Mouse (Mus musculus): ENCODE results near the gene Satb2. TPM values are rescaled to one million over a fixed set of nuclear protein-coding genes. Genes with fewer than 3 reads are reported as not detected.
"Not testable (repeated sequence)": the region's sequence is repeated elsewhere in the genome, so short reads cannot be mapped to it uniquely, and the experiment has no call there.

Satb2 gene
- total RNA-seq, 2 experiments from 2014 or later, result 117 to 138 TPM

DNA sequence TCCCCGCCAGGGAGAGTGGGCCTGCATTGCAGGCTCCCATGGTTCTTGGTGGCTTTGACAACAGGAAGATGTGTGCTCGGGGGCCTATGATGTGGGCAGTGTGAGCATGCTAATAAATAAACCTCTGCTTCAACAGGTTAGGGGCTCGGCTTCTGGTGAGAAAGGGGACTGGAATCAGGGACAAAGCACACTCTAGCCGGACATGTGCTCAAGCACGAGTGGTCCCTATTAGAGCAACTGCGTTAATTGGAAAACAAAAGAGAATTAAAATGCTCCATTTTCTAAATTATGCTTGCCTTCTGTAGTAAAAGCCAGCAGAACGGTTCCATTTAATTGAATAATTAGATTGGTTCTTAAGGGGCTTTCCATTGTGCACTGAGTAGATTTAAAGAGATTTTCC, 177.8 kb downstream of the Satb2 start:
- intact Hi-C loops (cut with DNase I), result no loop called here
- DNase-seq (ENCODE audit: extremely low spot score in 1 of 2, low spot score in 2 of 2), result no peak

DNA sequence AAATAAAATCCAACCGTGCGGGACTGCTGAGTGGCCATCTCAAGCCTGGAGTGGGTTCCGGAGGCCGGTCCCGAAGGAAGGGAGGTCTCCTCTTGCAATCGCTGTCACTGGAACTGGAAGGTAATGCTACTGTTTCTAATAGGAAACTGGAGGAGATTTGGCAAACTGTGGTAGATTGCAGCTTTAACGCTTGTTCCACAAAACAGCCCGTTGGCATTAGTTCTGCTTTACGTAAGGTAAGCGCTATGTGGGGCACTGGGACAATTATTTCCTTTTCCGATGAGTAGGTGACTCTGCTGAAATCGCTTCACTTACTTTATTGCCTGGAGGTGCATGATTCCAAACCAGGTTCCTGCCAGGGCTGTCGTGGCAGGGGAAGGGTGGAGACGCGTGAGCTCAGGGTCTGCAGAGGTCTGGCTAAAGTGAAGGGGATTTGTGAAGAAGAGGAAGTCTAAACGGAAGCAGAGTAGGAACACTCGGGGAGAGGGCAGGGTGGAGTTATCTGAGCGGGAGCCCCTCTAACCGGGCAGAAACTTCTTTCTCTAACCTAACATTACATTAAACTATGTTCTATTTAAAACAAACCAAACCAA, 183.3 kb downstream of the Satb2 start:
- intact Hi-C loops (cut with DNase I), result no loop called here
- no peak for DNase-seq (ENCODE audit: extremely low spot score in 1 of 2, low spot score in 2 of 2)

DNA sequence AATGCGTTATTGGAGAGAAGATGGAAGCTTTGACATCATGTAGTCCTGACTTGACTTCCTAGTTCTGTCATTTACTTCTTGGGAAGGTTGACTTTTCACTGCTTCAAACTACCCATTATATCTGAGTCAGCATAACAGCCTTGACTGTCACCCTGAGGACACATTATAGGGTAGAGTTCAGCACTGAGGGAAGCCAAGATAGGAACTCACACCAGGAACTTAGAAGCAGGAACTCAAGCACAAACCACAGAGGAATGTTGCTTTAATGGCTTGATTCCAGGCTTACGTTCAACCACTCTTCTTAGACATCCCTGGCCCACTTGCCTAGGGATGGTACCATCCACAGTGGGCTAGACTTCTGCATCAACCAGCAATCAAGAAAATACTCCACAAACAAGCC, 188.8 kb downstream of the Satb2 start:
- intact Hi-C loops (cut with DNase I), result no loop called here
- no peak for DNase-seq (ENCODE audit: extremely low spot score in 1 of 2, low spot score in 2 of 2)

DNA sequence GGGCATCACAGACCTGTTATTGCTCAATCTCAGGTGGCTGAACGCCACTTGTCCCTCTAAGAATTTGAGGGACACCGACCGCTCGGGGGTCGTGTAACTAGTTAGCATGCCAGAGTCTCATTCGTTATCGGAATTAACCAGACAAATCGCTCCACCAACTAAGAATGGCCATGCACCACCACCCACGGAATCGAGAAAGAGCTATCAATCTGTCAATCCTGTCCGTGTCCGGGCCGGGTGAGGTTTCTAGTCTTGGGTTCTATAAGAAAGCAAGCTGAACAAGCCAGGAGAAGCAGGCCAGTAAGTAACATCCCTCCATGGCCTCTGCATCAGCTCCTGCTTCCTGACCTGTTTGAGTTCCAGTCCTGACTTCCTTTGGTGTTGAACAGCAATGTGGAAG, 196.3 kb downstream of the Satb2 start:
- intact Hi-C loops (cut with DNase I), result not testable (repeated sequence)

DNA sequence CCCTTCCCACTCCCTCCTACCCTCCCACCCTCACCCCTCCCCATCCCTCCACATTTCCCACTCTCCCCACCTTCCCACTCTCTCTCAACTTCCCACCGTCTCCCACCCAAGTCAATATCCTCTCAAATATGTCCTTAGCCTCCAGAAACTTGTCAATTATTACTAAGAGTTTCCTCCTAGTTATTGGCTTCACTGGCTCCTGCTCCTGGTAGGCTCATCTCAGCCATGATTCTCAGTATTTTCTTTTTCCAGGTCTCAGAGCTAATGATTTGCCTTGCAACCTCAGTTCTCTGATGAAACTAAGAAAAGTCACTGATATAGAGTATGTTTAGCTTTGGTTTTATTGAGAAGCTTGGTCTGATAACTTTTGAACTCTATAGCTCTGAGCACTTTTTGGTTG, 214.2 kb downstream of the Satb2 start:
- intact Hi-C loops (cut with DNase I), result no loop called here
- no peak for DNase-seq (ENCODE audit: extremely low spot score in 1 of 2, low spot score in 2 of 2)

More for the DNA sequence above, 196.3 kb downstream of the Satb2 start:
- not testable (repeated sequence) for DNase-seq (ENCODE audit: extremely low spot score in 1 of 2, low spot score in 2 of 2)

DNA sequence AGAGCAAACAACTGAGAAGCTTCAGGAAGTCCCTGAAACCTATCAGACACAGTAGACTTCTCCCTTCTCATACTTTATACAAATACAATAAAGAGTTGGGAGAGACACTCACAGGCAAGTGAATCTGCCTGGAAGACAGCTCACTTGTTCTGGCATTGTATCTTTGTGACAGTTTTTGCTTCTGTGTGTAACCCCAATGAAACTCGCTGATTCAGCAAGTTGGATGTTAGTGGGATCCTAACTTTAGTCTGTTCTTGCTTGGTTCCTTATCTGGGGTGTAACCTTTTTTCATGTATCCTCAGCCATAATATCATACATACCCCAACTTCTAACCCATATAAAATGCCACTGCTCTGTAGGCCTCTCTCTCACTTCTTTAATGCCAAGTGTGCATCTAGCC, 216.9 kb downstream of the Satb2 start:
- intact Hi-C loops (cut with DNase I), result no loop called here

DNA sequence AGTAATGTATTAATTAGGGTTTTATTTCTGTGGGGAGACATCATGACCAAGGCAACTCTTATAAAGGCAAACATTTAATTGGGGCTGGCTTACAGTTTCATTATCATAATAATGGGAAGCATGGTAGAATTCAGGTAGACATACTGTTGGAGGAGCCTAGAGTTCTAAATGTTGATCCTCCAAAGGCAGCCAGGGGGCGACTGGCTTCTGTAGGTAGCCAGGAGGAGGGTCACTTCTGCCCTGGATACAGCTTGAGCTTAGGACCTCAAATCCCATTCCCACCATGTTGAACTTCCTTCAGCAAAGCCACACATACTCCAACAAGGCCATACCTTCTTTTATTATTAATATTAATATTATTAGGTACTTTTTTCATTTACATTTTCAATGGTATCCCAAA, 225.2 kb downstream of the Satb2 start:
- intact Hi-C loops (cut with DNase I), result no loop called here
- no peak for DNase-seq (ENCODE audit: extremely low spot score in 1 of 2, low spot score in 2 of 2)

More for the DNA sequence above, 216.9 kb downstream of the Satb2 start:
- DNase-seq (ENCODE audit: extremely low spot score in 1 of 2, low spot score in 2 of 2), result no peak

DNA sequence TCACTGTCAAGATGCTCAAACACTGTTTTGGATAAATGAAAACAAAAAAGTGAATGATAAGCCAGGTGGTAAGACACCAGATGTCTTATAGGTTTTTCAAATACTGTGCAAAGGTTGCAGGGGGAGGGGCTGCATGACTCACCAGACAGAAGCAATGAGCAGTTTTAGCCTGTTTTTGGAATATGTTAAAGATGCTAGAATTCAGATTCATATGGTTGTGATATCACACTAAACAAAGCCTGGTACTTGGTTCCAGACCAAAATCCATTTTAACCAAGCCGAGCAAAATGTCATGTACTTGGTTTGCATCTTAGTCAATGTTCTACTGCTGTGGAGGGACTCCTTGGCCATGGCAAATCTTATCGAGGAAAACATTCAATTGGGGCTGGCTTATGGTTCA, 227.8 kb downstream of the Satb2 start:
- DNase-seq (ENCODE audit: extremely low spot score in 1 of 2, low spot score in 2 of 2), result no peak

DNA sequence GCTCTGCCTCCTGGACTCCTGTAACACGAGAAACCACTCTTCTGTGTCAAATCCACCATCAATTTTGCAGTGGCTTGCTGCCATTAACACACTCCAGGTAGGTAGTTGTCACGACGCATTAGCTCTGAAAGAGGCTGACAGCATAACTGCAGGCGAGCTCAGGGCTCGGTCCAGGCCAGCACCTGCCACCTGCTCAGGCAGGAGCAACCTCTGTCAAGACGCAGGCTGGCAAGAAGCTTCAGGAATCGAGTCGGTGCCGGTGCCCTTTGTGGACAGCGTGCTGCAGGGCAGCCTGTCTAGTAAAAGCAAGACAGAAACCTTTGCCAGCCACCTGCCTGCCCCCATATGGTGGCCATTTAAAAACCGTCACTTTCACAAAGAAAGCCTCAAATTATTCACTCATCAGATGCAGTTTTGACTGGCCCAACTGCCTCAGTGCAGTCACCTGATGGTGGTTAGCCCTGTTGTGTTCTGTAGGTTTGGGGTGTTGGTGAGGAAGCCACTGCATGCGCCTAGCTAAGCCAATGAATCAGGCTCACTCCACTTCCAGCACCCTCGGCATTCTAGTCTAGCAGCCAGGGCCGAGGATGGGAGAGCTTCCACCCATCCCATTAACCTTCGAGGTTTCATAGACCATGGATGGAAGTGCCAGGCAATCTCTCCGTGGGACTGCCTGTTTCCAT, 228.7 kb downstream of the Satb2 start:
- intact Hi-C loops (cut with DNase I), result no loop called here
- DNase-seq (ENCODE audit: extremely low spot score in 1 of 2, low spot score in 2 of 2), result peak in 1 of 2 experiments; percentile 17

More for the DNA sequence above, 227.8 kb downstream of the Satb2 start:
- intact Hi-C loops (cut with DNase I), result no loop called here

DNA sequence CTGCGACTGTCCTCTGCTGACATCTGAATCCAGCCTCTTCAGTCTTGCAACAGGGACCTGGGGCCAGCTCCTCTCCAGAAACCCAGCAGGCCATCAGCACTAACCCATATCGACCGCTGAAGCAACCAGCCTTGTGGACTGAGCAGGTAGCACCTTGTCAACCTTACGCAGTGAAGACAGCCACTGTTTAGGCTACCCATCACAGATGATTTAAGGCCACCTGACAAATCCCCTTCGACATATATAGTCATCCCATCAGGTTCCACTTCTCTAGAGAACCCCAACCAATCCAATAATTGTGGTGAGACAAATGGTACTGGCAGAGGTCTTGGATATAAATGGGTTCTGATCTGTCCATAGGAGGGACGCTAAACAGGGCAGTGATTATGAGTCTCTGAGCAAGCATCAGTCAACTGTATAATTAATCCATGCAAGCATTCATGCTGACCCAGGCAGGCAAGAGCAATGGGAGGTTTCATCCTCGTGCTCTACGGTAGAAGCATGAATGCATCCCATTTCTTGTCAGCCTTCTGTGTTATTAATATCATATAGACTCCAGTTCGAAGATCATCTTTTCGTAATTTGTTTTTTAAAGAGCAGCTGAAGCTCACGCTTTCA, 229.5 kb downstream of the Satb2 start:
- intact Hi-C loops (cut with DNase I), result no loop called here
- DNase-seq (ENCODE audit: extremely low spot score in 1 of 2, low spot score in 2 of 2), result no peak

Small RNAs within 50 kb of the gene (microRNA-seq; reads per million reads assigned to microRNA genes)
- not detected for gene Gm23943

Measured in left cerebral cortex, postnatal 10 days (tissue).